Mouse (Mus musculus) right cerebral cortex, postnatal 4 days (tissue): Measurements from ENCODE around the gene Foxa1.

Experiments
- DNase-seq: peaks from one replicate; pipeline ENCODE4 v3.0.0-alpha.2; 2022

Gene Foxa1

DNA sequence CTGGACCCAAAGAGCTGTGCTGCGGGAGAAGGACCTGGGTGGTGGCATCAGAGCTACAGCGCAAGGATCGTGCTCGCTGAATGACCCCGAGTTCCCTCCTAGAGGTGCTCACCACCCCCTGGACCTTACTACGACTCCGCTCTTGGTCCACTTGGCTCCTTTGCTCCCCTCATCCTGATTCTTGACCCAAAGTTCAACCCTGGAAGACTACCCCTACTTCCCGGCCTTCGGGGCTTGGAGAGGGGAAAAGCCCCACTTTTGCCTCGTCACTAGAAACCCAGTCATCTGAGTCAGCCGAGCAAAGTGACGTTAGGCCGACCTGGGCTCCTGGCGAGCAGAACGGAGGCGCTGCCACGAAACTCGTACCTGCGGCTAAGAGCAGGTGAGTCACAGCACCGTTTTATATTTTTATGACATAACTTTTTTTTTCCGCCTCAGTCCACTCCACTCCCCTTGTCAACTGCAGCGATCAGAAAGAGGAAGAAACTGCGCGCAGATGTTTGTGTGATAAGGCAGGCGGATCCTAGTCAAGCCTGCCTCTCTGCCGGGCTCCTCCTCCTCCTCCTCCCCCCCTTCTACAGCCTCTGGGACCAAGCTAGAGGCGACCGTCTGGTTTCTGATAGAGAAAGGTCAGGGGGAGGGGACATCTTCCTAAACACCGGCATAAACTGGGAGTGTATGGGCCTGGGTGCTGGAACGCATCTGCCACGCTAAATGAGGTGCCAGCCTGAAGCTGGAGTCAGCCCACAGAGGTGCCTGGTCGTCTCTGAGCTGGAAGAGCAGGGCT, at the start of gene Foxa1:
TSS of gene Foxa1 (minus strand) at position 502 of the 787 bp plus-strand sequence.
- DNase-seq: no peak

DNA sequence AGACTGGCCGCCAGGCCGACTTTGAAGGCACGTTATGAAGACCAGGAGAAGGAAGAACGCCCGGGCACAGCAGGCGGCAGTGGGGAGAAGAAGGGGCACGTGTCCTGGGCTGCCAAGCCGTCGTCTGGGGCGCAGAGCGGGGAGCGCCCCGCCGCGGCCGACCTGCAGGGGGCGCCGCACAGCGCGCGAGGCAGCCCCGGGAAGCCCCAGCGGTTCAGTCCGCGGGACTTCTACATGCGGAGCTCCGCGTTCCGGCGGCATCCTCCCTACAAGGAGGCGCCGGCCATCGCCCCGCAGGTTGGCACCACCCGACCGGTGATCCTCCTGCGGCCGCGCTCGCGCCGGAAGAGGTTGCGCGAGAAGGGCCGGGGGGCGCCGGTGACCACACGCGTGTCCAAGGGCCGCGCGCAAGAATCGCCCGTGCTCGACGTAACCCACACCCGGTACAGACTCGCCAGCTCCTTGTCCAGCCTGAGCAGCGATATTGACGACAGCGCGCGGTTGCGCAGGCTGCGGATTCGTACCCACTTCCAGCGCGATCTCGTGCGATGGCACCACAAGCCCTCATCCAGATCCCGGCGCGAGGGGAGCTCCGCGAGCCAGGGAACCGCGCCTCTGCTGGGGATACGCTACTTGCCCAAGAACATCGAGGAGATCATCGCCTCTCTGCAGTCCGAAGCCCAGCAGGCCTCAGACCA, 29.4 kb upstream of the Foxa1 start:
- peak; percentile 56 for DNase-seq

DNA sequence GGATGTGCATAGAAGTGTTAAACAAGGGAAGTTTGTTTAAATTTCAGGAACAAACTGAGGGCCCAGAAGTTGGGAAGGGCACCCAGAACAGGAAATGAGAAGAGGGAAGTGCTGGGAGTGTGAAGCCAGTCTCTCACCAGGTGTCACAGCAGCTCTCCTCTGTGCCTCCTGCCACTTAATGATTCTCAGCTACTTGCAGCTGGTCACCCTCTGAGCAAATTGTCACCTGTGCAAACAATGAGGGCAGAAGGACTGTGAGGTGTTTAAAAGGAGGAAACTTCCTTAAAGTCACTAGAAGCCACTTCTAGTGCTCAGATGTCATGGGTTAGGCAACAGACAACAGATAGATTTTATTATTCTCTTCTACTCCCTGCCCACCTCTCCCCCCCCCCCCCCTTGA, 25.7 kb upstream of the Foxa1 start:
- no peak for DNase-seq

DNA sequence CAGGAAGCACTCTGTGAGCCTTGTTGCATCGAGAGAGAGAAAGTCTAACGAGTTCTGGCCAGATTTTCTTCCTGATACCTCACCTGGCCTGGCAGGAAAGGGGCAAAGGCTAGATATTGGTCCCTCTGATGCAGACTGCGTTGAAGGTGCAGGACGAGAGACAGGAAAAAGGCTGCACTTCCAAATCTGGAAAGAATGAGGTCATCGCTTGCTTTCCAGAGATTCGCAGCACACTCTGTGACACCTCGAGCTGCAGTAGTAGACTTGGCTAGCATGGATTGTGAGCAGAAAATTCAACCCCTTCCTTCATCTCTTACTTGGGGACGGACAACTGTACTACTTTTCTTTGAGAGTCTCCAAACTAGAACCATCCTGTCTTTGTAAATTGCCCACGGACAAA, 25.1 kb upstream of the Foxa1 start:
- DNase-seq: no peak

DNA sequence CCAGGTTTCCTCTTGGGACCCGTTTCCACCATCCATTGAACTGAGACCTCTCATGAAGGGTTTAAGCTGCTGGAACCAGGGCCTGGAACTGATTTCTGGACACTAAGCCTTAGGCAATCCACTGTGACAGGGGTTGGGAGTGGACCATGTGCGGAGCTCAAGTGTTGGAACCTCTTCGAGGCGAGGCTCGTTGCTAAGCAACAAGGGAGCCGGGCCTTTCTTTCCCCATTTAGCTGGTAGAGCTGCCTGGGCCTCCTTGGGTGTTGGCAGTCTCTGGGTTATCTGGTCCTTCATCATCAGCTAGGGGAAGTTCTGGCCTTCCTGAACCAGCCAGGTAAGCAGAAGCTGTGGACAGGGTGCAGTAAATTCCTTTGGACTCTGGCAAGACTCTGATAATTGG, 17.2 kb upstream of the Foxa1 start, which contains the start of gene Ttc6:
TSS of gene Ttc6 (plus strand) at position 205 of the 400 bp plus-strand sequence.
- DNase-seq: no peak

DNA sequence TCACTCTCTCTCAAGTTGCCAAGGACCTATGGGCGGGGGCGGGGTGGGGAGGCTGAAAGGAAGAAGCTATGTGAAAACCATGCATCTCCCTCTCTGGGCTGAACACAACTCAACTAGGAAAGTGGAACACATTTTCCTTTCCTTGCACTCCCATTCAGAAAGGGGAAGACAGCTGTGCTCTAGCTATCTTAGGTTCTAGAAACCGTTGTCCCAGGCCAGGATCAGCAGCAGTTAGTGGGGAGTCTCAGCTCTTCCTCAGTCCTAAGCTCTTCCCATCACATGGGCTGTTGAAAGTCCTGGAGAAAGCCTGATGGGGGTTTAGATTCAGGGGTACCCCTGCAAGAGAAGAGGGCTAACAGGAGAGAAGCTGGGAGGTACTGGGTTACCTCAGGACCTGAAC, 7.4 kb upstream of the Foxa1 start:
- no peak for DNase-seq

DNA sequence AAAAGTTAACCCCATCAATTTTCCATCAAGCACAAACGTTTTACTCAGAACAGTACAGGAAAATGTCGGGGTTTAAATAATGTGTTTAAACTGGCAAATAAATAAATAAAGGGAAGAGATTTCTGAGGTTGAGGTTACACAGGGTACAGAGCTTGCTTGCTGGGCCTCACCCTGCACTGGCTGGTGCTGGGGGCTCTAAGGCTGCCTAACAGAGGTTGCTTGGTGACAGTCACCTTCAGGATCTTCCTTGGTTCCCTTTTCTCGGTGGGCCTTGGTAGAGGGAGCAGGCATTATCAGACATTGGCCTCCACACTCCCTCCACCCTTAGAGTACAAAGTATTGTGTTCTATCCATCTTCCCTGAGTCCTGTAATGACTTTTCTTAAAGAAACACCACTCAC, 5.6 kb upstream of the Foxa1 start:
- DNase-seq: no peak

DNA sequence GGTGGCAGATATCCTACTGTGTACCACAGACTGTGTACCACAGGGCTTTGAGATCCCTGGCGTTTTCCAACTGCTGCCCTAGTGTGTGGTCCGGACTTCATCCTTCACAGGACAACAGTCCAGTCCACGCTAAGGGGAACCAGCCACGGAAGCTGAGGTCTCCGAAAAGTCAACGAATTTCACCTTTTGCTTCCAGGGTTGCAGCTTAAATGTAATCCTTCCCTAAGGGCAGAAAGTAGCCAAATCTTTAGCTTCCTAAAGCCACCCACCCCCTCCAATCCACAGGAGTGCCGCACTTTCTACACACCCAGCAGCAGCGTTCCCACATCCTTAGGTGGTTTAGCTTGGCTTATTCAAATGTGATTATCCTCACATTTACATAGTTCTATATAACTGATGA, 4.2 kb upstream of the Foxa1 start:
- DNase-seq: no peak

DNA sequence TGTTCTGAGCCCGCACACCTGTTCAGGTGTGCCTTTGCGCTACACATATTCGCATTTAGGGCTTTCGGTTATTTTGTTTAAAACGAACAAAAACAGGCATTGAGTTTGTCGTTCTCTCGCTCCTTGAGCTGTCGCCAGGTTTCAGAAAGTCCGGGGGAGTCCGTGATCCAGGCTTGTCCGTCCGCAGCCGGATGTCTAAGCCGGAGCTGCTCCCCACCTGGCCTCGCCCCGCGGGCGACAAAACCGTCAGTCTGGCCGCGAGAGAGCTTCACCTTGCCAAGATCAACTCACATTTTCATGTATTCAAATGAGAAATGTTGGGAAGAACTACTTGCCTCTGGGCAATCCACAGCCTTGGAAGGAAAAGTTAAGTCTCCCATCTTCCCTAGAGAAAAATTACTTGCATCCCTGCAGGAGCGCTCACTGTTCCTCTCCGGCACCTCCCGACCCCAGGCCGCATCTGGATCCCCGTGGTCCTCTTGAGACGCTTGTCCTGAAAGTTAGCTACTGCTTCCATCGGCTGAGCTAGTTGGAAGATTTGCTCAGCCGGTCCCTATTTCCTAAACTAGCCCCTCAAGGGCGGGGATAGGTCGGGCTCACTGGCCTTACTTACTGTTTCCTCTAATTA, 3.6 kb upstream of the Foxa1 start:
- DNase-seq: no peak

DNA sequence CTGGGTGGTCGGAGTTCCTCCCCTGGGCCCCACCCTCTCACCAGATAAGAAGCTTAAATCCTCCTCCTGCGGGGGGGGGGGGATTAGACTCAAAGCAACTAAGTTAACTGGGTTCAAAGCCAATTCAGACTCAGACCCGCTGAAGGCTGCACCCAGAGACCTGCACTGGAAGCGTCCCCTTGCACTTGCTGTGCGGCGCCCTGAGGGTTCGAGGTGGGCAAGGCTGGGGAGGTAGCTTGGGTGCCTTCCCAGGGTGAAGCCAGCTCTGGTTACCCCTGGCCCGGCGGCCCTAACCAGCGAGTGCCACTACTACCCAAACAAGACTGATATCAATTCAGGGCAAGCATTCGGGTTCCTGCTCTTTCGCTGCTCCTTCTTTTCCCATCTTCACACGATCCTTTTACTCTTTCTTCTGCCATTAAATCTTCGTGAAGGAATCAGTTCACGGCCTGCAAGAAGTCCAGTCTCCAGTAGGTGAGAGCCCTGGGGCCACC, 3.0 kb upstream of the Foxa1 start:
- no peak for DNase-seq

DNA sequence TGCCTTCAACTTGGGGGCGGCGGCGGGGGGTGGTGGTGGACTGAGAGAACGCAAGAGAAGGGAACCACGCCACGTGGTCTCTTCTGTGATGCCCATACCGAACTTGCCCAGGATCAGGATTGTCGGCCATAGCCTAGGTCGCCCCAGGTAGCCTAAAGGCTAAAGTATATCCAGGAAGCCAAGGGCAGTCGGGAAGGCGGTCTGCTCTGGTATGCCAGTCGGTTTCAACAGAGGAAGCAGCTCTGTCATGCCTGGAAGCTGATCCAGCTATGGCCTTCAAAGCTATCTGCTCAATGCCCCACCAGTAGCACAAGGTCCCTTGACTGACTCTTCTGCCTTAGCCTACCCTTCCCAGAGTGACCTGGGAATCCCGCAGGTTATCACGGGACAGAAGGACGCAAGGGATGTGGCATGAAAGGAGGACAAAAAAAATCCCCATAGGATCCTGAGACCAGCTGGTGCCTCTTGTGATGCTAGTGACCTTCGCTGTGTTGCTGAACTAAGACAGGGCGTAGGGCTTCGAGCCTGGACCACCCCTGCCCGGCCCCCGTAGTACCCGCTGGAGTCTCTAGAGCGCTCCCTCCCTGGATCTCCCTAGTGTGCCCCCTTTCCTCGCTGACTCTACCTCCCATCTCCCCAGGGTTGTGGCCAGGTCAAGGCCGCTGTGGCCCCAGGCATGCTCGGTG, 2.4 kb upstream of the Foxa1 start:
- DNase-seq: no peak

DNA sequence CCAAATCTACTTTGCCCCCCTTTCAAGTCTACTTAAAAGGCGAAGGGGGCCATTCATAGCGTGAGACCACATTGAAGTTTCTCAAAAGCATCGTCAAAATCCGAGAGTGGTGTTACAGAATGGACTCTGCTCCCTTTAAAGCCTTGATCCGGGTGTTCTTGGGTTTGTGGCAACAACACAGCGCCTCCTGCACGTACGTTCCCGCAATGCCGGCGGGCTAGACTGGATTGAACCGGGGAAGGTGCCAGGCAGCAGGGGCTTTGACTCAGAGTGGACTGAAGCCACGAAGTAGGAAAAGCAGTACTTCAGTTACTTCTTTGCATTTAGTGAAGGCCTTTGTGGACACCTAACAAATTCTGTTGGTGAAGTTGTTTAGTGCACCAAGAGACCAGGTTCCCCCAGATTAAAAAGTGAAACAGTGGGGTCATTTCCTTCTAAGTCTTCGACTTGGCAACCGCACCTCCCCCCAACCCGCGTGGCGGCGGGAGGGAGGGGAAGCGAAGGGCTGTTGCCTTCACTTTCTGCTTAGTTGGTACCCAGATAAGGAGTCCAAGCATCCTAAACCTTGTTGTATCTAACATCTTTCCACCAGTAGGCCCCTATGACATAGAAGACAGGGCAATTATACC, 1.8 kb upstream of the Foxa1 start:
- DNase-seq: no peak

DNA sequence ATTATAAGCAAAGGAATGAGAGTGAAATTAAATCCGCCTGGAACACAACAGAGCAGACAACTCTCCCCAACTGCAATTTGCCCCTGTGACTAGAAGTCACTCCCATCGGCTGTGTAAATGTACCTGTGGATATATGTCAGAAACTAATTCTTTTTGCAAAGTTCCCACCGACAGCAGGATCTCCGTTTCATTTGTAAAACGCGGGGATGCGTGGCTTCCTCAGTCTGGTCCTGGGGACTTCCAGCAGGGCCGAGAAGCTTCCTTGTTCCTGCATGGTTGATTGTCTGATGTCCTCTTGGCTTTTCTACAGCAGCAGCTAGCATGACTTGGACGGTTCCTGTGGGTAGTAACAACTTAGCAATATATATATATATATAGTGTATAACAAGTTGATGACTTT, 1.2 kb upstream of the Foxa1 start:
- no peak for DNase-seq

DNA sequence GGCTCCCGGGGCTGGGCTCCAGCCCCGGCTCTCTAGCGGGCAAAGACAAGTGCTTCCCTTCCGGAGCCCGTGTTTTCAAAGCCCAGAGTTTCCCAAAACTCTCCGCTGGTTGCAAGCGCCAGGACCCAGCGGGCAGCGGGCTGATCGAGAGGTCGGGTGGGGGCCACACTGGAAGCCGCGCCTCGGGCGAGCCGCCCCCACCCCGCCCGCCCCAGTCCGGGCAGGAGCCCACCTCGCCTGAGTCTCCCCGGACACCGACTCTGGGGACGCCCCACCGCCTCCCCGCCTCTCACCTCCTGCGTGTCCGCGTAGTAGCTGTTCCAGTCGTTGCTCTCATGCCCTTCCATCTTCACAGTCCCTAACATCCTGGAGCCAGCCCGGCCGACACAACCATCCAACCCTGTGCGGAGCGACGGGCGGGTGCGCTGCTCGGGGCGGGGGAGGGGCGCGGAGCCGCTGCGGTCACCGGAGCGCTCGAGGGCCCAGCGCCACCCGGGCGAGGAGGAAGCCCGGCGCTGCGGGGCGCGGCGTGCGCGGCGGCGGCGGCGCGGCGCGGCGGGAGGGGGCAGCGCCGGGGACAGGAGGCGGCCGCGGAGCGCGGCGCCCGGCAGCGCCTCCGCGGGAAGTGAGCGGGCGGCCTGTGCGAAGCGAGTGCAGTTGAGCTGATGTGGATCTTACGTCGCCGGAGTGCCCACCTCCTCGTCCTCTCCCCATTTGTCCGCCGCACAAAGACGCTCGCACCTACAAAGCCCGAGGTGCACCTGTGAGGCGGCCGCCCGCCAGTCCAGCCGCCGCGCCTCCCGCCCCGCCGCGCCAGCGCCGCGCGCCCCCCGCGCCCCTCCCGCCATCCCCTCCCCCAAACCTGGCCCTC, 1.1 kb downstream of the Foxa1 start:
- no peak for DNase-seq

DNA sequence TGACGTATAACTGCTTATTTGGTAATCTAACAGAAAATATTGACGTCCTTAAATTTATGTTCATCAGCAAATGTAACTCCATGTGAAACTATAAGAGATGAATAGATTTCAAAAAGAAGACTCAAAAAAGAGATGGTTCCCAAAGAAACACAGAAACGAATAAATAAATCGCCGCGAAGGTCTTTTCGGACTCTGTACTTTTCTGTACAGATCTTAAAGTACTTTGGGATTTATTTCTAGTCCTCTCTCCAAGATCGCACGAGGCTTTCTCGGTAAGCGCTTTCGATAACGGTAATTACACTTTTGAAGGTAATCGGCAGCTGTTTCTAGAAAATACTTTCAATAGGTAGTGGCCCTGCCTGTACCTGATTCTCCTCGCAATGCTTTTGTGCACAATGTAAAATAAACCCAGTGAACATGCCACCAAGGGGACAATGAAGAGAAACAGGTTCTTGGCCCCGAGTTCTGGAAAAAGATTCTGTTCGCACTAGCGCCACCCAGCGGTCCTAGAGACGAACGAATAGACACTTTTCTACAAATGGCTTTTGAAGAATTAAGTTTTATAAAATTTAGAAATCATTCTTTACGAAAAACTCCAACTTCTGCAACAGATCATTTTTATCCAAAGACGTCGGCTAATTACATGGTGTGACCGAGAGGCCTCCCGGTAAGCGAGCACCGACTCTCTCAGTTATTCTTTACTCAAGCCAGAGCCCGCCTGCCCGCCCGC, 1.9 kb downstream of the Foxa1 start:
- peak; percentile 71 for DNase-seq

DNA sequence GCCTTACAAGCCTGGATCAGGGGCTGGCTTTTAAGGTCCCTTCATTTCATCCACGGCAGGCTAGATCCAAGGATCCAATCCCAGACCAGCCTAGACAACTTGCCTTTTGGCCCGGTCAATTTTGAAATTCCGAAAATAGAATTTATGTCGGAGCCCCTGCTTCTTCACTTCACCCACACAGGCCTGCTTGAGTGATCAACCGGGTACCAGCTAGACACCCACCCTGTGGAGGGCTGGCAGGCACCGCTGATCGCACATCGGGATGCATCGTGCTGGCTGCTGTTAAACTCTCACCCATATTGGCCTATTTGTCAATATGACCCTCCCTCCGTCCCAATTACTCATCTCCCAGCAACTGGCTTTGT, 3.1 kb downstream of the Foxa1 start:
- no peak for DNase-seq

DNA sequence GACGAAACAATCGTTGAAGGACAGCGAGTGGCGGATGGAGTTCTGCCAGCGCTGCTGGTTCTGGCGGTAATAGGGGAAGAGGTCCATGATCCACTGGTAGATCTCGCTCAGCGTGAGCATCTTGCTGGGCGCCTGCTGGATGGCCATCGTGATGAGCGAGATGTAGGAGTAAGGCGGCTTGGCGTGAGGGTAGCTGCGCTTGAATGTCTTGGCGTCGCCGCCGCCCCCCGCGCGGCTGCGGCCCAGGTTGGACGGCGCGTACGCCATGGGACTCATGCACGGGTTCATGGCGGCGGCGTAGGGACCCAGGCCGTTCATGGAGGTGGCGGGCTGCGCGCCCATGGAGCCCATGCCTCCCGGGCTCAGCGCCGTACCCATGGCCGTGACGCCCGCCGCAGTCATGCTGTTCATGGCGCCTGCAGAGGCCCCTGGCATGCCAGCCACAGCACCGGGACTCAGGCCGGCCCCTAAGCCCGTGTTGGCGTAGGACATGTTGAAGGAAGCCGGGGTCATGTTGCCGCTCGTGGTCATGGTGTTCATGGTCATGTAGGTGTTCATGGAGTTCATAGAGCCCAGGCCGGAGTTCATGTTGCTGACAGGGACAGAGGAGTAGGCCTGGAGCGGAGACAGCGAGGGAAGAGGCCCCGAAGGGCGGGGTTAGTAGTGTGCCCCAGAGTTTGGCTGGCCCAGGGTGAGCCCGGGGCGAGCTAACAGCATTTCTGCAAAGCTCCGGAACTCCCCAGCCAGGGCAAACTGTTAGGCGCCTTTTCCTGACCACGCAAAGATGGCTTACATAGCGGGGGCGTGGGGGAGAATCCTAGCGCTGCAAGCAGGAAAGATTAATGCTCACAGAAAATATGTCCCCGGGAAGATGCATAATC, 3.7 kb downstream of the Foxa1 start:
- DNase-seq: no peak

DNA sequence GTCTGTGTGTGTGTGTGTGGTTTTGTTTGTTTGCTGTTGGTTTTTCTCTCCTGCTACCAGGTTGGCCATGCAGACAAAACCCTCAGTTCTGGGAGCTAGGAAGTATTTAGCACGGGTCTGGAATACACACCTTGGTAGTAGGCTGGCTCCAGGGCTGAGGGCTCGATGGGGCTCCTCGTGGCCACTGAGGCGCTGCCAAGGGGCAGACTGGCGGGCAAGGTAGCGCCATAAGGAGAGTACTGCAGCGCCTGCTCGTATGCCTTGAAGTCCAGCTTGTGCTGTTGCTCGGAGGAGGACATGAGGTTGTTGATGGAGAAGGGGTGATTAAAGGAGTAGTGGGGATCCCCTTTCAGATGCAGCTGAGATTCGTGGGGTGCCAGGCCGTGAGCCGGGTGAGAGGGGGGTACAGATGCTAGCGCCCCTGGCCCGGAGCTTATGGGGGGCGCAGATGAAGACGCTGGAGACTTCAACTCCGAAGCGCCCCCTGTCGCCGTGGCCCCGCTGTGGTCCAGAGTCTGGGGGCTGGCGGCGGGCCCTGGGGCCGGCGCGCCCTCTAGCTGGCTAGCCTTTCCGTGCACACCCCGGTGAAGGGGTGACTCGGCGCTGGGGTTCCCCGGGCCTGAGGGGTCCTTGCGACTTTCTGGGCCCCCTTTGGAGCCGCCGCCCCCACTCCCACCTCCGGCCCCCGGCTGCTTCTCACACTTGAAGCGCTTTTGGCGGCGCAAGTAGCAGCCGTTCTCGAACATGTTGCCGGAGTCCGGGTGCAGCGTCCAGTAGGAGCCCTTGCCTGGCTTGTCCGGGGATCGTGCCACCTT, 4.6 kb downstream of the Foxa1 start:
- DNase-seq: no peak

DNA sequence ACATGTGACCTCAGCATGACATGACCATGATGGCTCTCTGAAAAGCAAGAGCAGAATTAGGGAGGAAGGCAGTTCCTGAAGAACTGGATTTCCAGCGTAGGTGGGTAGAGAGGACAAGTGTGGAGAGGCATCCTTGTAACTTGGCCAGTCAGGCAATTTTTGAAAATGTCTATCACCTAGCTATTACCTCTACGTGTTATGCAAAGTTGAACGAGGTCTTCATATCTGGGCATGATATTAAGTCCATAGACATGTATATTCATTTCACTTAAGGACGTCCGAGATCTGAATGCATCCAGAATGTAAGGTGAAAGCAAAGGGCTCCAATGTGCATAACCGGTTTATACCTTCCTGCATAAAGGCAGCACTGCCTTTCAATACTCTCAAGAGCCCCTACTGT, 5.6 kb downstream of the Foxa1 start:
- no peak for DNase-seq
